Mouse (Mus musculus) gastrocnemius, postnatal 10 days (tissue): Measurements from ENCODE around the gene Cxcr2. TPM values are rescaled to one million over a fixed set of nuclear protein-coding genes. Genes with fewer than 3 reads are reported as not detected.

Experiments used
- DNase-seq: peaks from one replicate; pipeline ENCODE4 v3.0.0; 2021; ENCODE audit warnings: mixed read lengths
- long read RNA-seq, 2 experiments: library from polyadenylated mRNA; stranded (forward); transcript quantifications; one replicate each; pipeline ENCODE4 v2.0.0; 2021
- total RNA-seq, 2 experiments: library from RNA; stranded (reverse); gene quantifications; 2 replicates each; pipeline ENCODE4 v1.2.3; 2021

The Cxcr2 gene
- total RNA-seq: under 1 TPM in 1 of 2 experiments, not detected in 1; 0.18 TPM
- long read RNA-seq, experiment 1: 0 reads
- long read RNA-seq, experiment 2: 0 reads

GRCm38 (mm10) chr1:74153461-74154184 is at the start of gene Cxcr2:
Gene Cxcr2, plus strand, starts transcription at chr1:74153989.
- no peak for DNase-seq

GRCm38 (mm10) chr1:74105660-74106059 is 48.1 kb upstream of the Cxcr2 start:
- no peak for DNase-seq

GRCm38 (mm10) chr1:74106214-74106613 is 47.6 kb upstream of the Cxcr2 start:
- DNase-seq: no peak

GRCm38 (mm10) chr1:74107931-74108618 is 45.7 kb upstream of the Cxcr2 start:
- DNase-seq: no peak

- DNase-seq: no peak
Measured at GRCm38 (mm10) chr1:74109670-74110069, 44.1 kb upstream of the Cxcr2 start.

- no peak for DNase-seq
Measured at GRCm38 (mm10) chr1:74110932-74111695, 42.7 kb upstream of the Cxcr2 start.

DNA sequence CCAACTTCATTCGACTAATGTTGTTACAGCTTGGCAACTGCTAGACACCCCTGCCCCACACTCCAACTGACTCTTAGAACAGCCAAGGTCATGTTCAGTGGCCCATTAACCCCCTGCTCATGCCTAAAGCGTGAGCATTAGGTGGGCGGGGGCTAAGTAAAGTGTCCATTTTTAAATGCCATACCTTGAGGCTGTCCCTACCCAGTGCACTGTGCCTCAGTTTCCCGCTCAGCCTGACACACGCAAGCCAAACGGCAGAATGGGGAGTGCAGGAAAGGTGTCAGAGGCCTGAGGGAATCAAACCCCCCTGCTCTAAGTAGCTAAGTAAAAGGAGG is 42.1 kb upstream of the Cxcr2 start:
- DNase-seq: no peak

- no peak for DNase-seq
Measured at GRCm38 (mm10) chr1:74113071-74113470, 40.7 kb upstream of the Cxcr2 start.

DNA sequence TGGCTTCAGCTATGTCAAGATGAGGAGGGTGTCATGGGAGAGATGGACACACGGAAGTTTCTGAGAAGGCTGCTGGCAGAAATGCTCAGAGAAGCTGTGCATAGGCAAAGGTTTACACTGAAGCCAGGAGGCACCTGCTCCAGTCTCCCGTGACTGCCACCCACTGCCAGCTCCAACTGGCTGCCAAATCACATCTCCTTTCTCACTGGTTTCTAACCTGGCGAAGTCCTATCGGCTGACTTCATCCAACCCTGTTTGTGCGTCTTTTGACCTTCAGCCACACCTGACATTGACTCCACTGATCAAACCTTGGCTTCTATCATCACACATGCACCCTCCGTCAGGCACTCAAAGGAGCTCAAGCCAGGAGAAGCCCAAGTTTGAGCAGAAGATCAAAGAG is 35.9 kb upstream of the Cxcr2 start:
- no peak for DNase-seq

DNA sequence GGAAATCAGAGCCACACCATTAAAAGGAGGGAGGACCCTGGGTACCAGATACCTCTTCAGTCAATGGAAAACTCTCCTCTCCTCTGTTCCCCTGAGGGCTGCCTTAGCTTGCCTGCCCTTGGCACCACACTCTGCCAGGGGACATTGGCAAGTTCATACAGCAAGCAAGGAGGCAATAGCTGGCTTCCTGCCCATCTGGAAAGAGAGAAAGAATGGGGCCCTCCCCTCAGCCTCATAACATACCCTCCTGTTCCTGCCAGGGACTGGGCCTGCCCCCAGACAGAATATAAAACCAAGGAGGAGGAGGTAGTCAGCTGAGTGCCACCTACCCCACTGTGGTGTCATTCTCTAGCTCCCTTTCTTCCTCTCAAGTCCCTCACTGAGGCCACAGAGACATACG is 34.7 kb upstream of the Cxcr2 start:
- DNase-seq: no peak

- no peak for DNase-seq
Measured at GRCm38 (mm10) chr1:74121138-74121537, 32.7 kb upstream of the Cxcr2 start.

DNA sequence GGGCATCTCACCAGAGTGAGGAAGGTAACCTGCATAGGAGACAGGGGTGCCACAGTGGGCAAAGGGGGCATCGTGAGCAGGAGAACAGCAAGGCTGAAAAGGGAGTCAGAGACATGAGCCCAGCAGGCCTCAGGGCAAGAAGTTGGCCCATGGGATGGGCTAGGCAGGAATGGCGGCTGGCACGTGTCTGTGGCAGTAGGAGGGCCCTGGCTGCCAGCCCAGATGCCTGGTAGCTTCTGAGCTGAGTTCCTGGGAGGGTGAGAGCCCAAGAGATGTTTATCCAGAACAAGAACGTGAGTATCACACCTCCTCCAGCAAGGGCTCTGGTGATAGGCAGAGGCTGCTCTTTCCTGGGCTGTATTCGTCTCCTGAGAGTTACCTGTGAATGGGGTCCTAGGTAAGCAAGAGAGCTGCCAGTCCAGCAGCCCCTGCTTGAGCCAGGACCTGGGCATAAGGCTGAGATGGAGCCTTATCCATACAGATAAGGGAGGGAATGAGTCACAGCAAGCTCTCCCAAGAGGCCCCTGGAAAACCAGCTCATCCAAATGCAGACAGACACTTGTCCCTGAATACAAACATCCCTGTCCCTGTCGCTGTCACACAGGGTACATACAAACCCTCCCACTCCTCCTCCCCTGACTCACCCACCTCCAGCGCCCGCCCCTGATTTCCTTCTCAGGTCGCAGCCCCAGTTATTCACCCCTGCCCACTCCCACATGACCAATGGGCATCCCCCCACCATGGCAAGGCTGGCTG is 31.8 kb upstream of the Cxcr2 start:
- peak; percentile 55 for DNase-seq

- no peak for DNase-seq
Measured at GRCm38 (mm10) chr1:74123215-74123614, 30.6 kb upstream of the Cxcr2 start.

DNA sequence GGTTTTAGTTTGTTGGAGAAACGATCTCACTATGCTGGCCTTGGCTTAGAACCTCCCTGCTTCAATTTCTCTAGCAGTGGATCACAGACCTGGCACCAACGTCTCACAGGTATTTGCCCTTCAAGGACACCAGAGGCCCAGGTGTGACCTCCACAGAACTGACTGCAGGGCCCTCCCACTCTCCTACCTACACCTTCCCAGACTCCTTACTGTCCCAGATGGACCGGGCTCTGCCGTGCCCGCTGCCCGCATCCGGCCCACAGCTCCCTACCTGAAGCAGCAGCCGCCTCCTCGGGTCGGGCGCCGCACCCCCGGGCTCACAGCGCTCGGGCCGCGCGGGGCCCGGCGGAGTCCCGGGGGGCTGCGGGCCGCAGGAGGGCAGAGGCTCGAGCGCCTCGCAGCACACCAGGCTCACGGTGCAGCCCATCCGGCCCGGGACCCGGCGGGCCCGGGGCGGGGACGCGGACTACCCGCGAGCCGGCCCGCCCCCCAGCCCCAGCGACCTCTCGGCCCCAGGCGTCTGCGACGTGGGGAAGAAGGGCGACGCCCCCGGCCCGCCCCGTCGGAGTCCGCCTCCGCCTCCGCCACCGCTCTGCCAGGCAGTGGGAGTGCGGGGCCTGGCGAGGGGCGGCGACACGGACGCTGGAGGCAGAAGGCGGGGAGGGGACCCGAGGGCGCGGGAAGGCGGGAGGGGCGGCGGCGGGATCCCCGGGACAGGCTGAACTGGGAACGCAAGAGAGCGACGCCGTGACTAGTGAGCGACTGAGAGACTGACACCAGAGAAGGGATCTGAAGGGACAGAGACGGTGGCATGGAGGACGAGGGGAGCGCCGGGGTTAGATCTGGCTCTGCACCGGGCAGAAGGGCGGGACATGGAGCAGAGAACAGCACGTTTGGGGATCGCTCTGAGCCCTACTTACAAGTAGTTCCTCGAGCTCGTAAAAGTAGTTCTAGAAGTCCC is 29.5 kb upstream of the Cxcr2 start, which contains the start of gene Tns1:
Gene Tns1, minus strand, starts transcription at position 429 of the 961 bp plus-strand sequence.
- DNase-seq: peak; percentile 44

GRCm38 (mm10) chr1:74124991-74125552 is 28.7 kb upstream of the Cxcr2 start, which contains the start of gene Rufy4:
Gene Rufy4, plus strand, starts transcription at chr1:74125541.
- peak; percentile 49 for DNase-seq

GRCm38 (mm10) chr1:74130883-74131659 is 22.7 kb upstream of the Cxcr2 start:
- DNase-seq: no peak

DNA sequence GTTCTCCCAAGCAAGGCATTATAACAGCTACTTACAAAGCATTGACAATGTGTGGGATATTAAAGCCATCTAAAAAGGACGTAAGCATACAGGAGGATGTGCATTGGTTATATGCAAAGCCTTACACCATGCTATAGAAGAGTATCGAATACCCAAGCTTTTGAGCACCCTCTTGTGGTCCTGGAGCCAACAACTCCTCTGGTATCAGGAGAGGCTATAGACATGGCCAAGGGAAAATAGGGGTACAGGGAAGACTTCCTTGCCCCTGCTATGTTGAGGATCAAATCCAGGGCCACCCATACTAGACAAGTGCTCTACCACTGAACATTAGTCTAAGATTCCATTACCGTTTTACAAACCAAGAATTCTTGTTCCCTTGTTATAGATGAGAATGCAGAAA is 21.8 kb upstream of the Cxcr2 start:
- DNase-seq: no peak

GRCm38 (mm10) chr1:74133954-74134353 is 19.8 kb upstream of the Cxcr2 start:
- no peak for DNase-seq

DNA sequence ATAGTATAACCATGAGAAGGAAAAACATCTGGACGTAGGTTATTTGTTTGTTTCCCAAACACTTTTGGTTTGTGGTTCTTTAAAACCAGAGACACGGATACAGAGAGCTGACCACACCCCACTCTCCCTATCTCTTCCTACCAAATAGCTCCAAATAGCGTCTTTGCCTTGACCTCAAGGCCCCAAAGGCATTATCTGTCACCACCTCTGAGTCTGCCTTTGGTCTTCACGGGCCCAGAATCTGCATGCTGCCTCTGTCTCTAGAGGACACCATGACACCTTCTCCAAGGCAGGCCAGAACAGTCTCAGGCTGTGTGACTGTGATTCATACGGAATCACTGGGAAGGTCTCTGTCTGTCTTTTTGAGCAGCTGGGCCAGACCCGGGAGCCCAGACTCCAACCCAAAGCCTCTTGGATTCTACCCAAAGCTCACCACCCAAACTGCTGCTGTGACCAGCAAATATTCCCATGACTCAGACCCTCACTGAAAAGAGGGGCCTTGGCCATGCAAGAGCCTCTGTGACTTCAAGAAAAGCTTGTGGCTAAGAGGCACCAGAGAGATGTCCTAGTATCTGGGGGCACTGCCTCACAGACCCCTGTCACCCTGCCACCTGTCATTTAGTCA is 18.4 kb upstream of the Cxcr2 start:
- DNase-seq: no peak
